Mouse (Mus musculus) hindbrain, embryonic 10.5 days (tissue): ENCODE results near the gene Bmper. TPM values are rescaled to one million over a fixed set of nuclear protein-coding genes. Genes with fewer than 3 reads are reported as not detected.

Experiments used
- DNase-seq: peaks from one replicate; pipeline ENCODE4 v3.0.0-alpha.2; 2017; ENCODE audit warnings: low spot score
- H3K27ac ChIP-seq: fragments of 300-500 bp; sonication (generic); 2 replicates; pipeline ENCODE4 v1.5.1; 2016; ENCODE audit warnings: mild to moderate bottlenecking, moderate library complexity
- H3K27me3 ChIP-seq: fragments of 300-500 bp; sonication (generic); 2 replicates; pipeline ENCODE4 v1.6.1; 2016; ENCODE audit warnings: mild to moderate bottlenecking; ENCODE audit not compliant: poor library complexity, insufficient read depth, severe bottlenecking
- H3K36me3 ChIP-seq: fragments of 300-500 bp; sonication (generic); 2 replicates; pipeline ENCODE4 v1.6.1; 2016; ENCODE audit warnings: mild to moderate bottlenecking, moderate library complexity
- H3K4me1 ChIP-seq: fragments of 300-500 bp; sonication (generic); replicated peaks from 2 replicates; pipeline ENCODE4 v1.6.1; 2016; ENCODE audit warnings: mild to moderate bottlenecking
- H3K4me3 ChIP-seq: fragments of 300-500 bp; sonication (generic); 2 replicates; pipeline ENCODE4 v1.5.1; 2016; ENCODE audit warnings: mild to moderate bottlenecking, moderate library complexity
- H3K9me3 ChIP-seq: fragments of 300-500 bp; sonication (generic); 2 replicates; pipeline ENCODE4 v1.6.1; 2016; ENCODE audit warnings: mild to moderate bottlenecking, moderate library complexity
- WGBS: fragments of 180-500 bp; shearing (Covaris S2); methylation state at CpG from one replicate; pipeline ENCODE4 v1.1.7; 2016; 5-methylcytosine and 5-hydroxymethylcytosine counted together
- polyA plus RNA-seq: library from polyadenylated mRNA; unstranded; fragments of >200 nt; fragmentation: Nextera tagmentation; extraction: Ambion mirVana; gene quantifications from 2 replicates; pipeline ENCODE4 v1.2.1, GENCODE M21; 2016

The Bmper gene
- polyA plus RNA-seq, 1 experiment from 2014 or later = 1.6 TPM

DNA sequence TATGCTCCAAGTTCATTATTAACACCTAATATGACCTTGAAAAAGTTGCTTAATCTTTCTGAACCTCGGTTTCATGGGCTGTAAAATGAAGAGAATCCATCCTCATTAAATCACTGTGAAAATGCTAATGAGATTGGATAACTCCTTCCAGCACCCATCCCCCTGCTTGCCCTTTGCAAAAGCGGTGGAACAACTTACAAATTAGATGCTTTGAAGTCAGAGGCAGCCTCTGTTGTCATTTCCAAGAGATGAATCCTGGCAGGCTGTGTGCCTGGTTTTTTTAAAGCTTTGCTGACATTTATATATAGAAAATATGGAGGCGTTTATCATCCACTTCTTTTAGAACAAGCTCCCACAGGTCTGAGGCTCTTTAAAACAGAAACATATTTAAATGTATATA lies 274.8 kb downstream of the Bmper start:
- H3K9me3 ChIP-seq = 0 out of 2 replicates have a peak, but pooled peaks cover 3% of the 10 kb centered on the region
- no peak overlapping the region for H3K27ac ChIP-seq
- WGBS = 34% methylated on average over 3 of the region's 3 CpGs
- DNase-seq = no peak
- H3K36me3 ChIP-seq = no peaks in the 10 kb centered on the region
- H3K4me3 ChIP-seq = no peak overlapping the region
- no peaks in the 10 kb centered on the region for H3K27me3 ChIP-seq
- no peaks in the 10 kb centered on the region for H3K4me1 ChIP-seq

DNA sequence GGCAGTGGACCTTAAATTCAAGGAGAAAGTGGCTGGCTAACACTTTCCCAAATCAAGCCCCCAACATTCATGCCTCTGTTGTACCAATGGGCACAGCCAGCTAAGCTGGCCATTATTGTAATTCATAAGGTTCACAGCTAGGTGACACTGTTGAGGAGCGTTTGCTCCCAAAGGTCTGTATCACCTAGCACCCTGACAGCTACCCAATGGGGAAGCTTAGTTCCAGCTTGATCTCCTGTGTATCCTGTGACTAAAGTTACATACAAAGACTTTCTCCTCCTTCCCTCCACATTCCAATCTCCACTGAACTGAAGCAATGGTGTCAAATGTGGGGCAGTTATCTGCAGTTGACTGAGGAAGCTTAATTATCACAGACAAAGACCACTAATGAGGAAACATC lies 311.0 kb downstream of the Bmper start:
- DNase-seq = no peak
- H3K4me3 ChIP-seq = no peak overlapping the region
- H3K36me3 ChIP-seq = no peaks in the 10 kb centered on the region
- no peaks in the 10 kb centered on the region for H3K9me3 ChIP-seq
- 26% methylated on average over 1 of the region's 1 CpGs for WGBS
- no peak overlapping the region for H3K27ac ChIP-seq
- no peaks in the 10 kb centered on the region for H3K27me3 ChIP-seq
- no peaks in the 10 kb centered on the region for H3K4me1 ChIP-seq
